Mouse (Mus musculus): ENCODE measurements at regions not wholly inside any gene's neighbourhood (a gene's known extent, or its start where the extent isn't known, plus 50 kb on each side); places are given as distances from the start of the nearest gene placed in this dataset.

DNA sequence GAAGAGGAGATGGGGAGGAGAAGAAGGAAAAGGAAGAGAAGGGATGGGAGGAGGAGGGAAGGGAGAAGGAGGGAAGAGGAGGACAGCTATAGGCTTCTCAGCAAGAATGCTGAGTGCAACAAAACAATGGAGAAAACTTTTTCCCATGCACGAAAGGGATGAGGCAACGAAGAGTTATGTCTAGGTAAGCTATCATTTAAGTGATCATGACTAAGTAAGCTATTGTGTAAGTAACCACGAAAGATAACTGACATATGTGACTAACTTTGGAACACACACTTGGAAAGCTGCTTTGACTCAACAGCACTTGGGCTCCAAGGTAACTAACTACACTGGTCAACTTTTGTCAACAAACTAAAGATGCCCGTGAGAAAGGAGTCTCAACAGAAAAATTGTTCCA lies 50.9 kb upstream of the Fstl1 start:
- H3K4me1 ChIP-seq, result peaks cover 11% of the 10 kb centered on the region; the same call in 1 of the 2 replicates
- H3K9ac ChIP-seq, result no peak overlapping the region
- no peaks in the 10 kb centered on the region for H3K9me3 ChIP-seq (replicated peaks)
- H3K4me3 ChIP-seq (replicated peaks), result no peak overlapping the region
- whole genome bisulfite sequencing, result 92% methylated on average over 4 of the region's 4 CpGs
- no peak for ATAC-seq (replicated peaks; ENCODE audit: low FRiP score)
- H3K27ac ChIP-seq, result no peak overlapping the region
- H3K4me2 ChIP-seq, result no peak overlapping the region
- H3K36me3 ChIP-seq, result no peaks in the 10 kb centered on the region
- no peaks in the 10 kb centered on the region for H3K27me3 ChIP-seq

DNA sequence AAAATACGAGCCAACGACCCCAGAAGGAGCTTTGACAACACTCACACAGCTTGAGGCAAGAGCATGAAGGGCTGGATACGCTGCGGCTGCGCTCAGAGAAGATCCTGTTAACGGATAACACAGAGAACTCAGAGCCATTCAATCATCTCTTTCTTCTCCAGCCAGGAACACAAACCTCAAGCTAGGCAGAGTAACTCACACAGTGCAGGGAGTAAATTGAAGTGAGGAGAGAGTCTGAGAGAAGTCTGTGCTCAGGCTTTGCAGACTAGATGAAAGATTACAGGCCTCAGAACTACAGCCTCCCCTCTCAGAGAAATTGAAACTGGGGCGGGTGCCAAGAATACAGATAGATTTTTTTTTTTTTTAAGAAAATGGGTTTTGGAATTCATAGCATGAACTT lies 60.9 kb upstream of the Ndufb4 start:
- peak overlapping the region; percentile 11; the same call in 1 of the 2 replicates for H3K27ac ChIP-seq
- no peak overlapping the region for H3K4me3 ChIP-seq (replicated peaks)
- no peak overlapping the region for H3K9ac ChIP-seq
- H3K36me3 ChIP-seq, result no peaks in the 10 kb centered on the region
- ATAC-seq (replicated peaks; ENCODE audit: low FRiP score), result no peak
- H3K27me3 ChIP-seq, result no peaks in the 10 kb centered on the region
- WGBS, result 47% methylated on average over 7 of the region's 7 CpGs
- H3K4me2 ChIP-seq, result no peak overlapping the region
- H3K9me3 ChIP-seq (replicated peaks), result no peaks in the 10 kb centered on the region
- 0 out of 2 replicates have a peak, but pooled peaks cover 8% of the 10 kb centered on the region for H3K4me1 ChIP-seq

DNA sequence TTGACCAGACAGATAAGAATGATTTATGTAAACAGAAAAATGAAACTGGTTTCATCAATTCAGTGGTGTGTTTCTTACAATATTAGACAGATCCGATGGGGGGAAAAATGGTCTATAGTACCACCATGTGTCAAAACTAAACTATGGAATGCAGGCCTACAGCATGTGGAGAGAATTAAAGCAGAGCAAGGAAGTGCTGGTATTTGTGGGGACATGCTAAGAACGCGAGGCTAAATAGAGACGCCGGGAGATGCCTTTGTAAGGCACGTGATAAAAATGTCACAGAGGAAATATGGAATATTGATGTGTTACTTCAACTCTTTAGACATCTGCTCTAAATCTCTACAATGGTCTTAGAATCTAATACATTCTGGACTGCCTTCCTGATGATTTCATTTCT lies 60.0 kb upstream of the Ndufb4 start:
- no peak for ATAC-seq (replicated peaks; ENCODE audit: low FRiP score)
- H3K4me3 ChIP-seq (replicated peaks), result no peak overlapping the region
- H3K27ac ChIP-seq, result no peak overlapping the region
- H3K9me3 ChIP-seq (replicated peaks), result no peaks in the 10 kb centered on the region
- H3K9ac ChIP-seq, result no peak overlapping the region
- H3K4me2 ChIP-seq, result no peak overlapping the region
- H3K4me1 ChIP-seq, result 0 out of 2 replicates have a peak, but pooled peaks cover 8% of the 10 kb centered on the region
- no peaks in the 10 kb centered on the region for H3K36me3 ChIP-seq
- H3K27me3 ChIP-seq, result no peaks in the 10 kb centered on the region
- WGBS, result 68% methylated on average over 6 of the region's 6 CpGs

DNA sequence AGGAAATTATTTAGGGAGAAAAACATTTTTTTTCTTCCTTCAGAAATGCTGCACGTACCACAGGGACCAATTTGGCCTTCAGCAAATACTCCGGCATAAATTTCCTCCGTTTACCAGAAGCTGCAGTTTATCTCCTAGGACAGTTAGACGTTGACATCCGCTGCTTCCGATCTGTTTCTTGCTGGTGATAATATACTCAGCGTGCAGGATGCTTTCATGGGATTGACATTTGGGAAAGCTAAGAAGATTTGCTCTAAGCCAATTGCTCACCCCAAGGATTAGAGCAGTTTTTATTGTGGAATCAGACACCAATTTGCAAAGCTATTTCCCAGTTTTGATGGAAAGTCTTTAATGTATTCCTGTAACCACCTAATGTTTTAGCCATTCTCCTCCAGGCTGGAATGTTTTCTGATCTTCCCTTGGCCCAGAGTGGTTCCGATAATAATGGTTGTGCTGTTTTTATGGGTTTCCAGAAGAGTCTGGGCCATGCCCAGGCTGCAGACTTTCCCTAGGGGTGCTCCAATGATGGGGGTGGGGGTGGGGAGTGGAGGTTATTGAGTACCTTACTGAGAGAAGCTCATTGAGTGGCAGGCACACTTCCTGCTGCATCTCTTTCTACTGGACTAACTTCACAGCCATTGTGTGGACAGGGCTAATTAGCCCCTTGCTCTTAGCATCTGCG lies 52.1 kb upstream of the Ndufb4 start:
- Histone ChIP-seq H3K4me3 (replicated peaks) (no peak overlapping the region), H3K27me3 (no peaks in the 10 kb centered on the region), H3K36me3 (no peaks in the 10 kb centered on the region), H3K27ac (no peak overlapping the region), H3K4me2 (no peak overlapping the region), H3K9me3 (replicated peaks) (no peaks in the 10 kb centered on the region), H3K4me1 (no peaks in the 10 kb centered on the region), H3K9ac (no peak overlapping the region)
- no peak for ATAC-seq (replicated peaks; ENCODE audit: low FRiP score)
- WGBS, result 69% methylated on average over 9 of the region's 9 CpGs

DNA sequence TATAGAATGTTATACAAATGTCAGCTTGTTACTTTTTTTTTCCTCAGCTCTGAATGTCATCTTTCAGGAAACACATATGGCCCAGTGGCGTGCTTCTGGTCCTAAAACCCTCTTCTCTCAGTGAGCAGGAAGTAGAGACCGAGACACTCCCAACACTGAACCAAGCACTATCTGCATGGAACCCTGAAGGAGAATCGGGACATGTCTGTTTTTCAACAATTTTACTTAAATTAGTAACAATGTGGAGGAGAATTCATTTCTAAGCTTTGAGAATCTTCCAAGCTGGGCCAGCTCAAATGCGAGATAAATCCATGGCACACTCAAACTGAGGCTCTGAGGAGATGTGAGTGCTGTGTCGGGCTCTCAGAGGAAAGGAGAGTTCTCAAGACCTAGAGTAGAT lies 51.0 kb upstream of the Ndufb4 start:
- WGBS, result 82% methylated on average over 5 of the region's 5 CpGs
- Histone ChIP-seq H3K27me3 (no peaks in the 10 kb centered on the region), H3K4me3 (replicated peaks) (no peak overlapping the region), H3K36me3 (no peaks in the 10 kb centered on the region), H3K9me3 (replicated peaks) (no peaks in the 10 kb centered on the region), H3K4me1 (no peaks in the 10 kb centered on the region), H3K27ac (no peak overlapping the region), H3K9ac (no peak overlapping the region), H3K4me2 (no peak overlapping the region)
- no peak for ATAC-seq (replicated peaks; ENCODE audit: low FRiP score)

DNA sequence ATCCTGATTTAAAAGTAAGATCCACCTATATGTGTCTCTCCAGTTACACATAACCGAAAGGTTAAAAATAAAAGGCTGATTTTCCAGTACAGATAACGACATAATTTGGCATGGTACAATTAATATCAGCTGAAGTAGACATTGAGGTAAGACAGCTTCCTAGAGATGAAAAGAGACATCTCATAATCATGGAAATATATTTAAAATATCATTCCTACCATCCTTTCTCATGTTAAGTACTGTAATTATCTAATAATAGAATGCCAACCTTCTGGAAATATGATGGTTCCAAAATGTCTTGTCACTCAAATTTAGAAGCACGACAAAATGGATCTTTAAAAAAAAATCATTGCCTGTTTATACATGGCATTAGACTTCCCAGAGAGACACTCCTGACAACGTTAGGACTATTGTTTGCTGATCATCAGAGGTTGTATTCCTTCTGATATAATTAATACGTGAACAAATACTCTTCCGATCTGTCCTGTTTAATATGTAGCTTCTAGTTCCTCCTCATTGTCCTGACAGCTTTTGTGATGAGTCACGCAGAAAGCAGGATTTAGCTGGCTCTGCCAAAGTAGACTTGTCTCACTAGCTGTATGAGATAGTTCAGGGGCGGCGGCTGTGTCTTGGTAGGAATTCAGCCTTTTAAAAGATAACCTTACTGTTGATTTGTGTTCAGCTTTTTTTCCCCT lies 50.4 kb upstream of the Ndufb4 start:
- Histone ChIP-seq H3K9ac (no peak overlapping the region), H3K9me3 (replicated peaks) (no peaks in the 10 kb centered on the region), H3K27me3 (no peaks in the 10 kb centered on the region), H3K4me1 (no peaks in the 10 kb centered on the region), H3K4me2 (no peak overlapping the region), H3K36me3 (no peaks in the 10 kb centered on the region), H3K27ac (no peak overlapping the region), H3K4me3 (replicated peaks) (no peak overlapping the region)
- ATAC-seq (replicated peaks; ENCODE audit: low FRiP score), result no peak
- 82% methylated on average over 9 of the region's 9 CpGs for WGBS

Data from kidney, embryonic 15.5 days (tissue).